Mouse (Mus musculus): ENCODE measurements around the gene Spp1. TPM values are rescaled to one million over a fixed set of nuclear protein-coding genes. Genes with fewer than 3 reads are reported as not detected.

Spp1 gene
- 2.6 and 3.6 TPM in 2 replicates for polyA plus RNA-seq (2012; rRNA removed)

GRCm38 (mm10) chr5:104434835-104435301 lies at the start of gene Spp1:
TSS of gene Spp1 (plus strand) at chr5:104435118.

DNA sequence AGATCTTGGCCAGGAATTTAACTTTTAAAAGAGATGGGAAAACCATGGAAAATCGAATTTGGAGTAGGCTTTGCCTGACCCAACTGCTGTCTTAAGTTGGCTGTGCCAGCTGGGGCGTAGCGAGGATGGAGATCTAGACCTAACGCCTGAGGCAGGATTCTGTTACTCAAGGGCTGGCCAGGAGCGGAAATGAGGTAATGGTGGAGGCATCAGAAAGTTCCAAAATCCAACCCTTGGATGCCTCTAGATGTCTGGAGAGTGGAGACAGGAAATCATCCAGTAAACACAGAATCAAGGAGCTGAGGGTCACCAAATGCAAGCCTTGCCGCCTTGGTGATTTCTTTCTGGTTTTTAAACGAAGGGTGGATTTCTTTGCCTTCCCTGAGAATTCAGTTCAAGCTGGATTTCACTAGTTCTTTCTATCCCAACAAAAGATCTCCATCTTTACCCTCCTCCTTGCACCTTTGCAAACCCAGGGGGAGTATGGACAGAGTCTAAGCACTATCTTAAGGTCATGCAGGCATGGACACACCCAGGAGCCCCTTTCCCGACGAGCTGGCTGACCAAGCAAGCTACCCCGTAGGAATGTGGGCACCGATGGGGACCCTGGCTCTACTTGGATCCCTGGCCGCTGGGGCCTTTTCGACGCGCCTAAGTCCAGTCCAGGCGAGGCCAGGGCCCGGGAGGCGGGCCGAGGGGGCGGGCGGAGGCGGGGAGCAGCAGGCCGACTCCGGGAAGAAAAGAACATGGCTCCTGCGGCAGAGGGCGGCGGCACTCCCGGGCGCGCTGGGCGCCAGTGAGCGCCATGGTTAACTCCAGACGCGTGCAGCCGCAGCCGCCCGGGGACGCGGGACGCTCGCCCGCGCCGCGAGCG lies 24.2 kb downstream of the Spp1 start, which contains the start of gene Pkd2:
Gene Pkd2 (plus strand): TSS at position 619 of the 874 bp plus-strand sequence.

Other genes starting within 250 kb of the Spp1 start
- not detected in 2 replicates for gene Dmp1, start 232.5 kb upstream of the Spp1 start, polyA plus RNA-seq (2012; rRNA removed)
- 0.02 TPM in 1 of 2 replicates, not detected in the other for gene Ibsp, start 135.9 kb upstream of the Spp1 start, polyA plus RNA-seq (2012; rRNA removed)
- gene Mepe, start 109.8 kb upstream of the Spp1 start, polyA plus RNA-seq (2012; rRNA removed), result not detected in 2 replicates
- gene Pkd2, start 24.3 kb downstream of the Spp1 start, polyA plus RNA-seq (2012; rRNA removed), result 2.7 and 3.0 TPM in 2 replicates
- 0.78 and 0.86 TPM in 2 replicates for gene BC005561, start 73.2 kb downstream of the Spp1 start, polyA plus RNA-seq (2012; rRNA removed)